Mouse (Mus musculus) intestine, embryonic 16.5 days (tissue): ENCODE results near the gene Kcnk2. TPM values are rescaled to one million over a fixed set of nuclear protein-coding genes. Genes with fewer than 3 reads are reported as not detected.
A peak's percentile ranks its signal among the peaks of the same experiment; 100 is the strongest.

Experiments used
- ATAC-seq: fragments of 200-750 bp; cut with Nextera tagmentation; 2 replicates; pipeline ENCODE4 v1.8.0; 2017; ENCODE audit warnings: moderate TSS enrichment, moderate library complexity
- H3K27ac ChIP-seq: fragments of 300-500 bp; sonication (generic); 2 replicates; pipeline ENCODE4 v1.5.1; 2014; ENCODE audit warnings: mild to moderate bottlenecking, low read length
- H3K27me3 ChIP-seq: fragments of 300-500 bp; sonication (generic); replicated peaks from 2 replicates; pipeline ENCODE4 v1.6.1; 2014; ENCODE audit warnings: low read length, control low read depth, mixed read lengths; ENCODE audit not compliant: control insufficient read depth, insufficient read depth
- H3K36me3 ChIP-seq: fragments of 300-500 bp; sonication (generic); 2 replicates; pipeline ENCODE4 v1.6.1; 2014; ENCODE audit warnings: low read length, control low read depth; ENCODE audit not compliant: control insufficient read depth, insufficient read depth
- H3K4me1 ChIP-seq: fragments of 300-500 bp; sonication (generic); 2 replicates; pipeline ENCODE4 v1.6.1; 2014; ENCODE audit warnings: low read length, control low read depth, mixed read lengths; ENCODE audit not compliant: control insufficient read depth, insufficient read depth
- H3K4me2 ChIP-seq: fragments of 300-500 bp; sonication (generic); 2 replicates; pipeline ENCODE4 v1.6.1; 2014; ENCODE audit warnings: low read depth, low read length, control low read depth
- H3K4me3 ChIP-seq: fragments of 300-500 bp; sonication (generic); 2 replicates; pipeline ENCODE4 v1.5.1; 2014; ENCODE audit warnings: mild to moderate bottlenecking, low read length
- H3K9ac ChIP-seq: fragments of 300-500 bp; sonication (generic); 2 replicates; pipeline ENCODE4 v1.6.1; 2014; ENCODE audit warnings: low read depth, low read length
- H3K9me3 ChIP-seq: fragments of 300-500 bp; sonication (generic); 2 replicates; pipeline ENCODE4 v1.6.1; 2016; ENCODE audit warnings: low read length, control low read depth; ENCODE audit not compliant: control insufficient read depth
- WGBS: fragments of 180-500 bp; shearing (Covaris S2); extraction: QIAGEN DNeasy Blood & Tissue Kit; methylation state at CpG from one replicate; pipeline ENCODE4 v1.1.7; 2014; 5-methylcytosine and 5-hydroxymethylcytosine counted together
- microRNA-seq: library from miRNA; unstranded; fragments of <30 nt; microRNA quantifications from one replicate; pipeline ENCODE4, GENCODE M21; 2016
- polyA plus RNA-seq: library from polyadenylated mRNA; unstranded; fragments of >200 nt; fragmentation: Nextera tagmentation; extraction: Ambion mirVana; gene quantifications from 2 replicates; pipeline ENCODE4 v1.2.1, GENCODE M21; 2015

Kcnk2 gene
- polyA plus RNA-seq, 1 experiment from 2014 or later: 2.3 TPM

GRCm38 (mm10) chr1:189165756-189166155 is 236.3 kb downstream of the Kcnk2 start:
- H3K27ac ChIP-seq: no peak overlapping the region
- H3K36me3 ChIP-seq: no peaks in the 10 kb centered on the region
- no peaks in the 10 kb centered on the region for H3K27me3 ChIP-seq
- WGBS: 77% methylated on average over 6 of the region's 6 CpGs
- no peak overlapping the region for H3K4me2 ChIP-seq
- H3K4me3 ChIP-seq: no peak overlapping the region
- peaks cover 7% of the 10 kb centered on the region; the same call in 1 of the 2 replicates for H3K4me1 ChIP-seq
- no peak overlapping the region for H3K9ac ChIP-seq
- ATAC-seq: no peak
- H3K9me3 ChIP-seq: no peaks in the 10 kb centered on the region

GRCm38 (mm10) chr1:189165141-189165540 is 236.9 kb downstream of the Kcnk2 start:
- Histone ChIP-seq H3K4me1 (peaks cover 7% of the 10 kb centered on the region; the same call in 1 of the 2 replicates), H3K4me2 (no peak overlapping the region), H3K27ac (no peak overlapping the region), H3K9me3 (no peaks in the 10 kb centered on the region), H3K9ac (no peak overlapping the region), H3K36me3 (no peaks in the 10 kb centered on the region), H3K4me3 (no peak overlapping the region), H3K27me3 (no peaks in the 10 kb centered on the region)
- 0 out of 2 replicates have a peak, but pooled peaks have one; percentile 18 for ATAC-seq
- WGBS: 35% methylated on average over 6 of the region's 6 CpGs

GRCm38 (mm10) chr1:189164721-189165120 is 237.4 kb downstream of the Kcnk2 start:
- Histone ChIP-seq H3K4me2 (no peak overlapping the region), H3K4me3 (no peak overlapping the region), H3K9ac (no peak overlapping the region), H3K4me1 (peaks cover 7% of the 10 kb centered on the region; the same call in 1 of the 2 replicates), H3K36me3 (no peaks in the 10 kb centered on the region), H3K27ac (no peak overlapping the region), H3K27me3 (no peaks in the 10 kb centered on the region), H3K9me3 (no peaks in the 10 kb centered on the region)
- 62% methylated on average over 4 of the region's 4 CpGs for WGBS
- ATAC-seq: 0 out of 2 replicates have a peak, but pooled peaks have one; percentile 9

GRCm38 (mm10) chr1:189164241-189164640 is 237.8 kb downstream of the Kcnk2 start:
- no peak overlapping the region for H3K9ac ChIP-seq
- no peak overlapping the region for H3K4me2 ChIP-seq
- H3K9me3 ChIP-seq: no peaks in the 10 kb centered on the region
- no peaks in the 10 kb centered on the region for H3K36me3 ChIP-seq
- no peak for ATAC-seq
- H3K4me1 ChIP-seq: peaks cover 7% of the 10 kb centered on the region; the same call in 1 of the 2 replicates
- no peak overlapping the region for H3K4me3 ChIP-seq
- H3K27me3 ChIP-seq: no peaks in the 10 kb centered on the region
- H3K27ac ChIP-seq: no peak overlapping the region
- WGBS: 95% methylated on average over 2 of the region's 2 CpGs

Small RNA genes within 50 kb of the gene (microRNA-seq; reads per million reads assigned to microRNA genes)
- gene Gm24092: not detected
